Mouse (Mus musculus) E14TG2a.4 (cell line): ENCODE data around the gene Klf13.

ENCODE experiments used
- CTCF ChIP-seq: conservative IDR thresholded peaks from 2 replicates; pipeline ENCODE4 v1.5.1; 2014; ENCODE audit warnings: low read length
- NANOG ChIP-seq: IDR thresholded peaks from 2 replicates; pipeline ENCODE4 v1.6.1; 2014; ENCODE audit warnings: borderline replicate concordance, low read length, mixed read lengths
- POU5F1 ChIP-seq: IDR thresholded peaks from 2 replicates; pipeline ENCODE4 v1.6.1; 2014; ENCODE audit warnings: low read length, borderline replicate concordance

GRCm38 (mm10) chr7:63938914-63939396, at the start of gene Klf13:
- no peak for TF ChIP-seq CTCF
- TF ChIP-seq NANOG = no peak
- TF ChIP-seq POU5F1 = no peak
